Mouse (Mus musculus) CH12.LX (cell line): ENCODE results near the gene Dcp1b.

Source experiments
- CHD1 ChIP-seq: IDR thresholded peaks from 2 replicates; pipeline ENCODE4 v1.6.1; 2012; ENCODE audit warnings: low read depth, low read length, improper control_type of control experiment, inconsistent platforms
- CHD2 ChIP-seq: IDR thresholded peaks from 2 replicates; pipeline ENCODE4 v1.6.1; 2011; ENCODE audit warnings: low read length, improper control_type of control experiment
- CTCF ChIP-seq, 2 experiments: IDR thresholded peaks in 1 of 2; conservative IDR thresholded peaks in 1 of 2; 2 replicates each; pipeline ENCODE4 v1.5.1; 2011 to 2012; ENCODE audit warnings: low read depth in 2 of 2, low read length in 2 of 2, improper control_type of control experiment in 1 of 2, inconsistent platforms in 1 of 2, mild to moderate bottlenecking in 1 of 2, moderate library complexity in 1 of 2
- EP300 ChIP-seq: IDR thresholded peaks from 2 replicates; pipeline ENCODE4 v1.6.1; 2011; ENCODE audit warnings: low read length, improper control_type of control experiment
- MAFK ChIP-seq: IDR thresholded peaks from 2 replicates; pipeline ENCODE4 v1.6.1; 2011; ENCODE audit warnings: low read length, improper control_type of control experiment; ENCODE audit not compliant: insufficient replicate concordance
- MAZ ChIP-seq: IDR thresholded peaks from 2 replicates; pipeline ENCODE4 v1.6.1; 2012; ENCODE audit warnings: low read depth, mild to moderate bottlenecking, inconsistent platforms, low read length, improper control_type of control experiment, moderate library complexity
- NRF1 ChIP-seq: IDR thresholded peaks from 2 replicates; pipeline ENCODE4 v1.6.1; 2014; ENCODE audit warnings: low read depth, mild to moderate bottlenecking, inconsistent platforms, low read length, improper control_type of control experiment, moderate library complexity
- POLR2A ChIP-seq: IDR thresholded peaks from 2 replicates; pipeline ENCODE4 v1.6.1; 2011; ENCODE audit warnings: low read depth, mild to moderate bottlenecking, improper control_type of control experiment, low read length
- POLR2AphosphoS2 ChIP-seq: IDR thresholded peaks from 2 replicates; pipeline ENCODE4 v1.6.1; 2011; ENCODE audit warnings: low read depth, low read length, improper control_type of control experiment
- RCOR1 ChIP-seq: conservative IDR thresholded peaks from 2 replicates; pipeline ENCODE4 v1.6.1; 2012; ENCODE audit warnings: low read depth, mild to moderate bottlenecking, inconsistent platforms, low read length, improper control_type of control experiment
- ZMIZ1 ChIP-seq: IDR thresholded peaks from 2 replicates; pipeline ENCODE4 v1.6.1; 2012; ENCODE audit warnings: low read depth, mild to moderate bottlenecking, inconsistent platforms, low read length, improper control_type of control experiment
- ZNF384 ChIP-seq: IDR thresholded peaks from 2 replicates; pipeline ENCODE4 v1.6.1; 2012; ENCODE audit warnings: low read depth, low read length, improper control_type of control experiment, inconsistent platforms

- no peak for TF ChIP-seq ZMIZ1
- TF ChIP-seq NRF1 = no peak
- no peak for TF ChIP-seq POLR2A
- TF ChIP-seq CTCF (conservative IDR thresholded peaks at IDR 0.05 in 1 of 2, IDR thresholded peaks at IDR 0.05 in 1 of 2; ENCODE audit: low read depth in 2 of 2, low read length in 2 of 2) = no peak
- TF ChIP-seq ZNF384 = no peak
- TF ChIP-seq RCOR1 = no peak
- TF ChIP-seq CHD1 = no peak
- no peak for TF ChIP-seq EP300
- no peak for TF ChIP-seq MAZ
- TF ChIP-seq CHD2 = no peak
- no peak for TF ChIP-seq MAFK
- TF ChIP-seq POLR2AphosphoS2 = no peak
Observed at GRCm38 (mm10) chr6:119180188-119180587, 5.1 kb downstream of the Dcp1b start.
